Mouse (Mus musculus) erythroid progenitor cell, adult 5-6 weeks (primary cell): ENCODE data around the gene Gm21761. TPM values are rescaled to one million over a fixed set of nuclear protein-coding genes. Genes with fewer than 3 reads are reported as not detected.
"Not testable (repeated sequence)": the region's sequence is repeated elsewhere in the genome, so short reads cannot be mapped to it uniquely, and the experiment has no call there.

Experiments used
- ATAC-seq: replicated peaks from 2 replicates; pipeline ENCODE4 v1.8.0; 2016; ENCODE audit warnings: moderate number of reproducible peaks, mild to moderate bottlenecking, moderate TSS enrichment, inconsistent platforms; ENCODE audit not compliant: poor library complexity, low FRiP score, severe bottlenecking
- total RNA-seq, 2 experiments: library from RNA; stranded (forward) in 1 of 2; stranded (reverse) in 1 of 2; fragments of 150-400 nt in 1 of 2; fragments of 186-747, 209-891 nt in 1 of 2; gene quantifications; 2 replicates each; pipeline versions ENCODE4 v1.2.3 to v1.2.4; 2015 to 2017; ENCODE audit warnings: low replicate concordance in 2 of 2

Gm21761 gene
- total RNA-seq (2015; ENCODE audit: low replicate concordance) (not detected in 2 replicates), total RNA-seq (2017; ENCODE audit: low replicate concordance) (not detected in 2 replicates)

GRCm38 (mm10) chr13:119929172-119929571 lies at the start of gene Gm21761:
Gene Gm21761, minus strand, starts transcription at chr13:119929272.
- not testable (repeated sequence) for ATAC-seq

- ATAC-seq, result peak; percentile 60; the same call in 1 of the 2 replicates
These were observed 40.1 kb upstream of the Gm21761 start for GRCm38 (mm10) chr13:119969163-119969562.

- 0 out of 2 replicates have a peak, but pooled peaks have one; percentile 23 for ATAC-seq
These were observed 39.1 kb upstream of the Gm21761 start for GRCm38 (mm10) chr13:119968193-119968592.

- ATAC-seq, result not testable (repeated sequence)
These were observed 36.9 kb upstream of the Gm21761 start for GRCm38 (mm10) chr13:119965968-119966367.

GRCm38 (mm10) chr13:119965302-119965952 lies 36.4 kb upstream of the Gm21761 start:
- not testable (repeated sequence) for ATAC-seq

- not testable (repeated sequence) for ATAC-seq
These were observed 33.8 kb upstream of the Gm21761 start for GRCm38 (mm10) chr13:119962856-119963255.

GRCm38 (mm10) chr13:119955567-119955966 lies 26.5 kb upstream of the Gm21761 start:
- not testable (repeated sequence) for ATAC-seq

- ATAC-seq, result not testable (repeated sequence)
These were observed 26.0 kb upstream of the Gm21761 start for GRCm38 (mm10) chr13:119955089-119955488.

- ATAC-seq, result not testable (repeated sequence)
These were observed 21.6 kb upstream of the Gm21761 start, which contains the start of gene B020031M17Rik for GRCm38 (mm10) chr13:119950706-119951105. Gene B020031M17Rik, minus strand, starts transcription at chr13:119950806.

GRCm38 (mm10) chr13:119924597-119925340 lies 4.3 kb downstream of the Gm21761 start:
- not testable (repeated sequence) for ATAC-seq

GRCm38 (mm10) chr13:119916966-119917722 lies 11.9 kb downstream of the Gm21761 start:
- ATAC-seq, result not testable (repeated sequence)

GRCm38 (mm10) chr13:119916449-119916848 lies 12.6 kb downstream of the Gm21761 start:
- not testable (repeated sequence) for ATAC-seq

GRCm38 (mm10) chr13:119898549-119898948 lies 30.5 kb downstream of the Gm21761 start:
- ATAC-seq, result not testable (repeated sequence)

- not testable (repeated sequence) for ATAC-seq
These were observed 34.4 kb downstream of the Gm21761 start, which contains the start of gene Tcstv1 for GRCm38 (mm10) chr13:119894685-119895084. Gene Tcstv1, minus strand, starts transcription at chr13:119894785.

GRCm38 (mm10) chr13:119886896-119887295 lies 42.2 kb downstream of the Gm21761 start:
- ATAC-seq, result not testable (repeated sequence)

- not testable (repeated sequence) for ATAC-seq
These were observed 64.6 kb downstream of the Gm21761 start for GRCm38 (mm10) chr13:119864395-119864999.

- not testable (repeated sequence) for ATAC-seq
These were observed 66.7 kb downstream of the Gm21761 start for GRCm38 (mm10) chr13:119862399-119862798.
